9 mouse cellular contexts compared by ENCODE assay signal in genomic region chr11:96536146-96536545, GRCm38 (mm10).
DNase-seq lines count a peak whose midpoint lies in the region; ATAC-seq and TF ChIP-seq lines count a peak whose summit lies in the region.
"Had no signal": no experiment of that assay in that cellular context is flagged by ENCODE, and none has a peak within 500 bp of the region (broad histone marks: within the 10 kb centered on the region; RNA-seq: fewer than 3 reads in every experiment).

No protein-coding gene starts in this region.

- H3K9me3 ChIP-seq in intestine, postnatal 0 days (ENCODE audit: control insufficient read depth), result no peaks in the 10 kb centered on the region
- H3K9me3 ChIP-seq in intestine, embryonic 16.5 days (ENCODE audit: control insufficient read depth, low read length), result peaks cover 4% of the 10 kb centered on the region; the same call in 1 of the 2 replicates
- H3K9me3 ChIP-seq in CH12.LX (replicated peaks; ENCODE audit: low read length), result no peaks in the 10 kb centered on the region
- H3K9me3 ChIP-seq in hindbrain, embryonic 14.5 days (ENCODE audit: control insufficient read depth, low read length), result no peaks in the 10 kb centered on the region
- H3K9me3 ChIP-seq in limb, embryonic 14.5 days (ENCODE audit: control insufficient read depth, low read length), result no peaks in the 10 kb centered on the region

- WGBS in intestine, postnatal 0 days, result 26% methylated on average over 5 of the region's 5 CpGs
- WGBS in intestine, embryonic 16.5 days, result 21% methylated on average over 5 of the region's 5 CpGs
- whole genome bisulfite sequencing in hindbrain, embryonic 14.5 days, result 23% methylated on average over 5 of the region's 5 CpGs
- 20% methylated on average over 5 of the region's 5 CpGs for whole genome bisulfite sequencing in limb, embryonic 14.5 days

- in situ Hi-C loops in CH12.LX (cut with MboI; ENCODE audit: low pct_ligation_motif_present, low pct_unique_long_range_greater_than_20kb, low sequenced_read_pairs), result loop anchor here (25.0 kb wide), 1 partner anchor 224 kb away; the partner anchor contains the start of genes Hoxb3, Hoxb4 and Hoxb5

- no peak for TF ChIP-seq EP300 in CH12.LX (IDR thresholded peaks at IDR 0.05; ENCODE audit: low read length)

- TF ChIP-seq POLR2A in CH12.LX (IDR thresholded peaks at IDR 0.05; ENCODE audit: low read depth, low read length), result no peak
- peak; percentile 28; the same call in 1 of the 2 replicates for TF ChIP-seq POLR2A in limb, embryonic 14.5 days (IDR thresholded peaks at IDR 0.05; ENCODE audit: borderline replicate concordance, extremely low read depth, insufficient read depth, insufficient read length)

- peak; percentile 94 for TF ChIP-seq CTCF in intestine, postnatal 0 days (IDR thresholded peaks at IDR 0.05; ENCODE audit: low read depth)
- TF ChIP-seq CTCF in CH12.LX (conservative IDR thresholded peaks at IDR 0.05 in 1 of 2, IDR thresholded peaks at IDR 0.05 in 1 of 2; ENCODE audit: low read depth in 2 of 2, low read length in 2 of 2), result peak; percentile 95 to 97

- no peak overlapping the region for H3K9ac ChIP-seq in intestine, postnatal 0 days (ENCODE audit: low read depth, low read length)
- no peak overlapping the region for H3K9ac ChIP-seq in intestine, embryonic 16.5 days (ENCODE audit: low read depth, low read length)
- no peak overlapping the region for H3K9ac ChIP-seq in CH12.LX (ENCODE audit: insufficient read depth, low read depth)
- no peak overlapping the region for H3K9ac ChIP-seq in hindbrain, embryonic 14.5 days
- no peak overlapping the region for H3K9ac ChIP-seq in limb, embryonic 14.5 days (ENCODE audit: low read depth, low read length, severe bottlenecking)

- H3K4me3 ChIP-seq in intestine, postnatal 0 days (ENCODE audit: low read depth, low read length), result no peak overlapping the region
- no peak overlapping the region for H3K4me3 ChIP-seq in intestine, embryonic 16.5 days (ENCODE audit: low read length)
- H3K4me3 ChIP-seq in CH12.LX (replicated peaks in 1 of 3; ENCODE audit: low read depth in 2 of 3, low read length in 2 of 3, poor library complexity in 1 of 3), result no peak overlapping the region
- H3K4me3 ChIP-seq in hindbrain, embryonic 14.5 days (replicated peaks; ENCODE audit: low read length), result no peak overlapping the region
- no peak overlapping the region for H3K4me3 ChIP-seq in limb, embryonic 14.5 days (replicated peaks; ENCODE audit: low read length)
- H3K4me3 ChIP-seq: erythroblast, embryonic 14.5 days had no signal

- H3K79me2 ChIP-seq in CH12.LX (replicated peaks; ENCODE audit: control insufficient read depth, extremely low read depth, insufficient read depth, poor library complexity, severe bottlenecking), result no peaks in the 10 kb centered on the region

- dilution Hi-C loops in CH12.LX (cut with MboI; ENCODE audit: extremely low pct_ligation_motif_present, extremely low pct_unique_long_range_greater_than_20kb, low sequenced_read_pairs), result no loop called here

- TF ChIP-seq RAD21 in CH12.LX (IDR thresholded peaks at IDR 0.05; ENCODE audit: low read depth, low read length), result peak; percentile 95

- no peaks in the 10 kb centered on the region for H3K36me3 ChIP-seq in intestine, postnatal 0 days (ENCODE audit: control insufficient read depth, insufficient read depth)
- no peaks in the 10 kb centered on the region for H3K36me3 ChIP-seq in intestine, embryonic 16.5 days (ENCODE audit: control insufficient read depth, insufficient read depth, low read length)
- no peaks in the 10 kb centered on the region for H3K36me3 ChIP-seq in CH12.LX (replicated peaks in 1 of 2; ENCODE audit: control insufficient read depth in 1 of 2, insufficient read depth in 1 of 2, low read length in 1 of 2)
- H3K36me3 ChIP-seq in hindbrain, embryonic 14.5 days (replicated peaks; ENCODE audit: control insufficient read depth, insufficient read depth), result no peaks in the 10 kb centered on the region
- no peaks in the 10 kb centered on the region for H3K36me3 ChIP-seq in limb, embryonic 14.5 days (ENCODE audit: control insufficient read depth, insufficient read depth, low read length)
- no peaks in the 10 kb centered on the region for H3K36me3 ChIP-seq in splenic B cell, adult 2 months (ENCODE audit: control insufficient read depth, insufficient read depth, low read length, poor library complexity, severe bottlenecking)

- no peaks in the 10 kb centered on the region for H3K4me1 ChIP-seq in intestine, postnatal 0 days (replicated peaks; ENCODE audit: control insufficient read depth, insufficient read depth, low read length)
- no peaks in the 10 kb centered on the region for H3K4me1 ChIP-seq in intestine, embryonic 16.5 days (ENCODE audit: control insufficient read depth, insufficient read depth, low read length)
- no peaks in the 10 kb centered on the region for H3K4me1 ChIP-seq in CH12.LX (ENCODE audit: control insufficient read depth in 1 of 2, insufficient read depth in 2 of 2)
- H3K4me1 ChIP-seq in hindbrain, embryonic 14.5 days (replicated peaks; ENCODE audit: control insufficient read depth, insufficient read depth, low read length), result no peaks in the 10 kb centered on the region; the same call in 1 of the 2 replicates
- no peaks in the 10 kb centered on the region for H3K4me1 ChIP-seq in limb, embryonic 14.5 days (ENCODE audit: control insufficient read depth, insufficient read depth, low read length)

- DNase-seq in CH12.LX (ENCODE audit: extremely low read depth), result peak; percentile 66
- peak; percentile 85 for DNase-seq in hindbrain, embryonic 14.5 days (ENCODE audit: low spot score)
- peak; percentile 47 for DNase-seq in limb, embryonic 14.5 days (ENCODE audit: low spot score)
- peak; percentile 64 for DNase-seq in splenic B cell, adult 2 months (ENCODE audit: low read depth, low spot score)
- no peak for DNase-seq in urinary bladder, adult 18-20 months (ENCODE audit: low spot score in 2 of 2)

- no peak overlapping the region for H3K27ac ChIP-seq in intestine, postnatal 0 days (ENCODE audit: low read depth, low read length)
- H3K27ac ChIP-seq in intestine, embryonic 16.5 days (ENCODE audit: low read length), result no peak overlapping the region
- H3K27ac ChIP-seq in CH12.LX (ENCODE audit: insufficient read depth, low read depth), result no peak overlapping the region
- no peak overlapping the region for H3K27ac ChIP-seq in hindbrain, embryonic 14.5 days
- H3K27ac ChIP-seq in limb, embryonic 14.5 days (replicated peaks; ENCODE audit: low read depth, low read length), result no peak overlapping the region

- ATAC-seq in intestine, postnatal 0 days, result no peak
- no peak for ATAC-seq in intestine, embryonic 16.5 days
- peak; percentile 57 for ATAC-seq in activated CD4-positive, CD25-positive, alpha-beta regulatory T cell, adult 4 months
- ATAC-seq in hindbrain, embryonic 14.5 days (ENCODE audit: low FRiP score), result no peak
- no peak for ATAC-seq in limb, embryonic 14.5 days (ENCODE audit: low FRiP score, low read depth)

- H3K27me3 ChIP-seq in intestine, postnatal 0 days (replicated peaks; ENCODE audit: control insufficient read depth, insufficient read depth, low read length), result 0 out of 2 replicates have a peak, but pooled peaks cover 12% of the 10 kb centered on the region
- no peaks in the 10 kb centered on the region; the same call in 1 of the 2 replicates for H3K27me3 ChIP-seq in intestine, embryonic 16.5 days (replicated peaks; ENCODE audit: control insufficient read depth, insufficient read depth, low read length)
- peaks cover 46% of the 10 kb centered on the region for H3K27me3 ChIP-seq in CH12.LX (replicated peaks)
- H3K27me3 ChIP-seq in hindbrain, embryonic 14.5 days (ENCODE audit: control insufficient read depth, insufficient read depth, low read length), result no peaks in the 10 kb centered on the region
- peaks cover 23% of the 10 kb centered on the region for H3K27me3 ChIP-seq in limb, embryonic 14.5 days (ENCODE audit: control insufficient read depth, insufficient read depth, low read length)
- H3K27me3 ChIP-seq in splenic B cell, adult 2 months (ENCODE audit: control insufficient read depth, insufficient read depth, low read length, poor library complexity, severe bottlenecking), result no peaks in the 10 kb centered on the region; the same call in 1 of the 2 replicates

- no peak overlapping the region for H3K4me2 ChIP-seq in intestine, postnatal 0 days (replicated peaks; ENCODE audit: low read depth)
- H3K4me2 ChIP-seq in intestine, embryonic 16.5 days (ENCODE audit: low read depth, low read length), result no peak overlapping the region
- no peak overlapping the region; the same call in 1 of the 2 replicates for H3K4me2 ChIP-seq in CH12.LX (ENCODE audit: insufficient read depth, low read depth, poor library complexity, severe bottlenecking)
- H3K4me2 ChIP-seq in hindbrain, embryonic 14.5 days (replicated peaks), result no peak overlapping the region
- H3K4me2 ChIP-seq in limb, embryonic 14.5 days (replicated peaks; ENCODE audit: low read depth, low read length, severe bottlenecking), result no peak overlapping the region

TF ChIP-seq in CH12.LX, 34 proteins besides CTCF, POLR2A, EP300 and RAD21 (continues in another document):
- TF ChIP-seq SMC3 (IDR thresholded peaks at IDR 0.05; ENCODE audit: low read depth, low read length), result peak; percentile 92
- no peak for TF ChIP-seq CHD1 (IDR thresholded peaks at IDR 0.05; ENCODE audit: low read depth, low read length)
- TF ChIP-seq NRF1 (IDR thresholded peaks at IDR 0.05; ENCODE audit: low read depth, low read length), result 0 out of 2 replicates have a peak, but pooled peaks have one; percentile 19
- TF ChIP-seq ELF1 (IDR thresholded peaks at IDR 0.05; ENCODE audit: low read depth, low read length), result no peak
- no peak for TF ChIP-seq USF2 (conservative IDR thresholded peaks at IDR 0.05; ENCODE audit: low read depth, low read length)
- TF ChIP-seq IRF4 (IDR thresholded peaks at IDR 0.05; ENCODE audit: low read depth, low read length), result peak; percentile 40; the same call in 1 of the 2 replicates
- peak; percentile 67; the same call in 1 of the 2 replicates for TF ChIP-seq ZC3H11A (IDR thresholded peaks at IDR 0.05; ENCODE audit: low read depth, low read length)
- no peak for TF ChIP-seq ZNF384 (IDR thresholded peaks at IDR 0.05; ENCODE audit: low read depth, low read length)
- TF ChIP-seq MYC (IDR thresholded peaks at IDR 0.05; ENCODE audit: low read depth, low read length), result no peak
- TF ChIP-seq KAT2A (IDR thresholded peaks at IDR 0.05; ENCODE audit: insufficient replicate concordance, low read length), result no peak
- TF ChIP-seq ETS1 (conservative IDR thresholded peaks at IDR 0.05; ENCODE audit: low read depth, low read length), result no peak
- no peak for TF ChIP-seq BHLHE40 (IDR thresholded peaks at IDR 0.05; ENCODE audit: low read depth, low read length)
- TF ChIP-seq MEF2A (IDR thresholded peaks at IDR 0.05; ENCODE audit: borderline replicate concordance, low read depth, low read length), result 0 out of 2 replicates have a peak, but pooled peaks have one; percentile 17
- no peak for TF ChIP-seq MXI1 (IDR thresholded peaks at IDR 0.05; ENCODE audit: low read depth, low read length)
- TF ChIP-seq NELFE (IDR thresholded peaks at IDR 0.05; ENCODE audit: low read depth, low read length), result peak; percentile 46; the same call in 1 of the 2 replicates
- no peak for TF ChIP-seq E2F4 (IDR thresholded peaks at IDR 0.05; ENCODE audit: insufficient replicate concordance, low read depth, low read length)
- no peak for TF ChIP-seq GABPA (IDR thresholded peaks at IDR 0.05; ENCODE audit: insufficient replicate concordance, low read depth, low read length)

Comparison
In these comparisons a context has a peak if more than half of its experiments do, and no peak if none do; other contexts are left out.
1. DNase-seq: peak in CH12.LX (single experiment), hindbrain, embryonic 14.5 days (single experiment), limb, embryonic 14.5 days (single experiment) and splenic B cell, adult 2 months (single experiment); none in urinary bladder, adult 18-20 months (0 of 2).